Mouse (Mus musculus): Measurements from ENCODE around the gene Plekhg5.

DNA sequence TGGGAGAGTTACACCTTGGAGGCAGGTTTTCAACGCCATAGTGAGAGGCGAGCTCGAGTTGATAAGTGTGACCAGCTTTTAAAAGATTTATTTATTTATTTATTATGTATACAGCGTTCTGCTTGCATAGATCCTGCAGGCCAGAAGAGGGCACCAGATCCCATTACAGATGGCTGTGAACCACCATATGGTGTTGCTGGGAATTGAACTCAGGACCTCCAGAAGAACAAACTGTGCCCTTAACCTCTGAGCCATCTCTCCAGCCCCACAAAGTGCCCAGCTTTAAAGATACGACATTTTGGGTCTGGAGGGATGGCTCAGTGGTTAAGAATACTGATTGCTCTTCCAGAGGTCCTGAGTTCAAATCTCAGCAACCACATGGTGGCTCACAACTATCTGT is 43.2 kb upstream of the Plekhg5 start:
- TF ChIP-seq POLR2A (IDR thresholded peaks at IDR 0.05; ENCODE audit: insufficient read depth, low read depth, low read length) (no peak), CTCF (IDR thresholded peaks at IDR 0.05) (peak; percentile 70), EP300 (IDR thresholded peaks at IDR 0.05; ENCODE audit: insufficient read depth, low read depth, low read length) (no peak)
